Mouse (Mus musculus): ENCODE measurements at regions not wholly inside any gene's neighbourhood (a gene's known extent, or its start where the extent isn't known, plus 50 kb on each side); places are given as distances from the start of the nearest gene placed in this dataset.

- H3K4me3 ChIP-seq (ENCODE audit: low read depth, low read length), result no peak overlapping the region
- H3K9me3 ChIP-seq (ENCODE audit: control insufficient read depth, low read length), result no peaks in the 10 kb centered on the region
- no peaks in the 10 kb centered on the region for H3K36me3 ChIP-seq (ENCODE audit: control insufficient read depth, insufficient read depth, low read length)
- no peak overlapping the region for H3K4me2 ChIP-seq (ENCODE audit: low read depth, low read length)
- H3K27ac ChIP-seq (ENCODE audit: low read depth, low read length), result no peak overlapping the region
- no peaks in the 10 kb centered on the region for H3K4me1 ChIP-seq (ENCODE audit: control insufficient read depth, insufficient read depth, low read length)
- ATAC-seq (ENCODE audit: low read depth), result no peak
- no peaks in the 10 kb centered on the region for H3K27me3 ChIP-seq (ENCODE audit: control insufficient read depth, insufficient read depth, low read length)
- no peak overlapping the region for H3K9ac ChIP-seq (replicated peaks; ENCODE audit: low read depth, low read length)
- WGBS, result 84% methylated on average over 5 of the region's 5 CpGs
These were observed 53.1 kb upstream of the Glis3 start for GRCm38 (mm10) chr19:28732998-28733397.

GRCm38 (mm10) chr19:28733781-28734180 is 53.9 kb upstream of the Glis3 start:
- ATAC-seq (ENCODE audit: low read depth), result no peak
- Histone ChIP-seq H3K4me2 (ENCODE audit: low read depth, low read length) (no peak overlapping the region), H3K27me3 (ENCODE audit: control insufficient read depth, insufficient read depth, low read length) (no peaks in the 10 kb centered on the region), H3K4me3 (ENCODE audit: low read depth, low read length) (no peak overlapping the region), H3K9me3 (ENCODE audit: control insufficient read depth, low read length) (no peaks in the 10 kb centered on the region), H3K27ac (ENCODE audit: low read depth, low read length) (no peak overlapping the region), H3K9ac (replicated peaks; ENCODE audit: low read depth, low read length) (no peak overlapping the region), H3K4me1 (ENCODE audit: control insufficient read depth, insufficient read depth, low read length) (no peaks in the 10 kb centered on the region), H3K36me3 (ENCODE audit: control insufficient read depth, insufficient read depth, low read length) (no peaks in the 10 kb centered on the region)
- WGBS, result 58% methylated on average over 6 of the region's 6 CpGs

DNA sequence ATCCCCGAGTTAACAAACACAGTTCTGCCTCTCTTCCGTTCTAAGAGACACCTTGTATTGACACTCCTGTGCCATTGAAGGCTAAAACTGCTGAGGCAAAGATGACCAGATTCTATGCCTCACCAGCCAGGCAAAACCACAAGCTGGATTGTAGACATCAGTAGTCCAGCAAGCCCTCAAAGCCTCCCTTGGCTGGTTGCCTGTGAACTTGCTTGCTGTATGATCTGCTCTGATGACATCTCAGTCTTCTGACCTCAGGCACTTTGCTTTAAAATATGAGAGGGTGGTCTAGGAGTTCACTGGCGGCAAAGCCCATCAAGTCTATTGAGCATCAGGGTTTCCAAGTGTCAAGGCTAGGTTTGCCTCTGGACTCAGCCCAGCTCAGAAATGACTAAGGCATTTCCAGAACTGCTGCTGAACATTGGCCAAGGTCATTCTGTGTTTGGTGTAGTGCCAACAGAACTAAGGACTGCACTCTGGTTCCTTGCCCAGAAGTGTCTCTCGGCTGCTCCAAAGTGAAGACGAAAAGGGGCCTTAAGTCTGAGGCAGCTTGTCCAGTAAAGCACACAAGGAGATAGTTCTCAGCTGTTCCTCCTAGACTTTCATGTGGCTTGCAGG is 63.4 kb upstream of the Glis3 start:
- no peak for ATAC-seq (ENCODE audit: low read depth)
- Histone ChIP-seq H3K36me3 (ENCODE audit: control insufficient read depth, insufficient read depth, low read length) (no peaks in the 10 kb centered on the region), H3K4me2 (ENCODE audit: low read depth, low read length) (no peak overlapping the region), H3K9me3 (ENCODE audit: control insufficient read depth, low read length) (no peaks in the 10 kb centered on the region), H3K9ac (replicated peaks; ENCODE audit: low read depth, low read length) (no peak overlapping the region), H3K4me1 (ENCODE audit: control insufficient read depth, insufficient read depth, low read length) (no peaks in the 10 kb centered on the region), H3K27ac (ENCODE audit: low read depth, low read length) (no peak overlapping the region), H3K4me3 (ENCODE audit: low read depth, low read length) (no peak overlapping the region), H3K27me3 (ENCODE audit: control insufficient read depth, insufficient read depth, low read length) (no peaks in the 10 kb centered on the region)
- WGBS, result 79% methylated on average over 5 of the region's 5 CpGs

DNA sequence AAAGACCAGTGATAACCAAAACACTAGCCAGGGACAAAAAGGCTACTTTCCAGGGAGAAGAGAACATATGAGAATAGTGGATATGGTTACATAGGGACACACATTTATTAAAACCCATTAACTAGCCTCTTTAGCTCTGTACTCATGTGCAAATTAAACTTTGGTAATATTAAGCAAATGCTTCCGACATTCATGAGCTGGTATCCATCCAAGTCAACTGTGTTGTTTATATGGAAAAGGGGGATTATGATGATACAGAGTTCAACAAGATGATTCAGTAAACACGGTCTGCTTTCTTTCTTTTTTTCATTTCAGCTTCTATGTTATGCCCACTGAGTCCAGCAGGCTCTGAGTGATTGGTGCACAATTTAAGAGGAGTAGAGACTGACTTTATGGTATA is 65.2 kb upstream of the Glis3 start:
- no peak overlapping the region for H3K4me3 ChIP-seq (ENCODE audit: low read depth, low read length)
- H3K27ac ChIP-seq (ENCODE audit: low read depth, low read length), result no peak overlapping the region
- H3K9me3 ChIP-seq (ENCODE audit: control insufficient read depth, low read length), result no peaks in the 10 kb centered on the region
- H3K36me3 ChIP-seq (ENCODE audit: control insufficient read depth, insufficient read depth, low read length), result no peaks in the 10 kb centered on the region
- ATAC-seq (ENCODE audit: low read depth), result no peak
- H3K4me2 ChIP-seq (ENCODE audit: low read depth, low read length), result no peak overlapping the region
- no peak overlapping the region for H3K9ac ChIP-seq (replicated peaks; ENCODE audit: low read depth, low read length)
- WGBS, result 91% methylated on average over 2 of the region's 2 CpGs
- H3K27me3 ChIP-seq (ENCODE audit: control insufficient read depth, insufficient read depth, low read length), result no peaks in the 10 kb centered on the region
- H3K4me1 ChIP-seq (ENCODE audit: control insufficient read depth, insufficient read depth, low read length), result no peaks in the 10 kb centered on the region

DNA sequence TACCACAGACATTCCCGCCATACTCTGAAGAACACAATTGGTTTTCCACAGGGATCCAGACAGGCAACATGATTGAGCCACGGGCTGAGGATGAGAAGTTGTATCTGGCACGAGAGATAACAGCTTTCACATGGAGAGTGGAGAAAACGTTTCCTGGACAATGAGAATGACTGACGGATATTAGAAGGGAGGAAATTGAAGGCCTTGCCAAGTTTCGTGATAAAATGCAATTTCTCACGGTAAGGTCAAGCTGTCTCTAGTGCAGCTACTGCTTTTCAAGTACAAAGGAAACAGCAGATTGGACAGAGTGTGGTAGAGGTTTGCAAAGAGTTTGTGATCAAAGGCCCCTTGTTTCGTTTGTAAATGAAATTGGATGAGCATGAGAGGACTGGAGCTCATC is 65.7 kb upstream of the Glis3 start:
- Histone ChIP-seq H3K9ac (replicated peaks; ENCODE audit: low read depth, low read length) (no peak overlapping the region), H3K27ac (ENCODE audit: low read depth, low read length) (no peak overlapping the region), H3K27me3 (ENCODE audit: control insufficient read depth, insufficient read depth, low read length) (no peaks in the 10 kb centered on the region), H3K4me2 (ENCODE audit: low read depth, low read length) (no peak overlapping the region), H3K36me3 (ENCODE audit: control insufficient read depth, insufficient read depth, low read length) (no peaks in the 10 kb centered on the region), H3K4me1 (ENCODE audit: control insufficient read depth, insufficient read depth, low read length) (no peaks in the 10 kb centered on the region), H3K4me3 (ENCODE audit: low read depth, low read length) (no peak overlapping the region), H3K9me3 (ENCODE audit: control insufficient read depth, low read length) (no peaks in the 10 kb centered on the region)
- ATAC-seq (ENCODE audit: low read depth), result no peak
- 61% methylated on average over 8 of the region's 8 CpGs for WGBS

DNA sequence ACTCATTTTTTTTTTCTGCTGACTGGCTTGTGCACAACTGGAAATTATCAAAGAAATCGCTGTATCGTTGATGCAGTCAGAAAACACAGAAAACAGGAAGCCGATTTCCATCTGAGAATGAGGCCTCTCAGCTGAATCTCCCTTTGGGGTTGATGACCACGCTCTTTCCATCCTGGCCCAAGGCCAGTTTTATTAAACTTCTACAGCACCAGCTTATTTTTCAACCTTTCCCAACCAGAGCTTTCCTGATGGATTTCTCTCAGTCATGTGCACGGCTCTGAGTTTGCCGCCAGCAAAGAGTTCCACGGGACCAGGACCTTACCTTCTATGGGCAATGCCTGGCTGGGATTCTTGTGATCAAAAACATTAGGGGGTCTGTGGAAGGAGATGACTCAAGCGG is 71.2 kb upstream of the Glis3 start:
- Histone ChIP-seq H3K9ac (replicated peaks; ENCODE audit: low read depth, low read length) (no peak overlapping the region), H3K4me3 (ENCODE audit: low read depth, low read length) (no peak overlapping the region), H3K36me3 (ENCODE audit: control insufficient read depth, insufficient read depth, low read length) (no peaks in the 10 kb centered on the region), H3K27me3 (ENCODE audit: control insufficient read depth, insufficient read depth, low read length) (no peaks in the 10 kb centered on the region), H3K4me1 (ENCODE audit: control insufficient read depth, insufficient read depth, low read length) (no peaks in the 10 kb centered on the region), H3K9me3 (ENCODE audit: control insufficient read depth, low read length) (no peaks in the 10 kb centered on the region), H3K4me2 (ENCODE audit: low read depth, low read length) (no peak overlapping the region), H3K27ac (ENCODE audit: low read depth, low read length) (no peak overlapping the region)
- ATAC-seq (ENCODE audit: low read depth), result no peak
- WGBS, result 92% methylated on average over 8 of the region's 8 CpGs

DNA sequence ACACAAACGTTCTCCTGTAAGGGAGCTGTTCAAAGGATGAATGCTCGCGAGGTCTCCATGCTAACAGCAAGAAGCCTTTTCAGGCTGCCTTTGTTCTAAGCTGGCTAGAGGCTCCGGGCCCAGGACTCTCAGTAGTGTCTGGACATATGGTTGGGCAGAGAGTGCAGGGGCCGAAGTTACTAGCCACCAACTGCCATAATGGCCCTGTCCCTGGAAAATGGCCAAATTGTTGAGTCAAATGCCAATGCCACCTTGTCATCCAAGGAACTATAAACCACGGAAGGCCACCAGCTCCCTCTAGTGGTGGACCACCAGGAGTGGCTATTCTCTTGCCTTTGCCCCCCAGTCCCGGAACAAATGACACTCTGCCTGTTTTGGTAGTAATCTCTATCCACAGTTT is 76.0 kb upstream of the Slc1a1 start:
- Histone ChIP-seq H3K36me3 (ENCODE audit: control insufficient read depth, insufficient read depth, low read length) (no peaks in the 10 kb centered on the region), H3K27ac (ENCODE audit: low read depth, low read length) (no peak overlapping the region), H3K4me1 (ENCODE audit: control insufficient read depth, insufficient read depth, low read length) (no peaks in the 10 kb centered on the region), H3K9ac (replicated peaks; ENCODE audit: low read depth, low read length) (no peak overlapping the region), H3K27me3 (ENCODE audit: control insufficient read depth, insufficient read depth, low read length) (no peaks in the 10 kb centered on the region), H3K4me3 (ENCODE audit: low read depth, low read length) (no peak overlapping the region), H3K4me2 (ENCODE audit: low read depth, low read length) (no peak overlapping the region), H3K9me3 (ENCODE audit: control insufficient read depth, low read length) (no peaks in the 10 kb centered on the region)
- peak; percentile 56; the same call in 1 of the 2 replicates for ATAC-seq (ENCODE audit: low read depth)
- 27% methylated on average over 7 of the region's 7 CpGs for WGBS

GRCm38 (mm10) chr19:28764795-28765360 is 70.0 kb upstream of the Slc1a1 start:
- WGBS, result 83% methylated on average over 11 of the region's 11 CpGs
- Histone ChIP-seq H3K4me2 (ENCODE audit: low read depth, low read length) (no peak overlapping the region), H3K36me3 (ENCODE audit: control insufficient read depth, insufficient read depth, low read length) (no peaks in the 10 kb centered on the region), H3K4me3 (ENCODE audit: low read depth, low read length) (no peak overlapping the region), H3K9ac (replicated peaks; ENCODE audit: low read depth, low read length) (no peak overlapping the region), H3K27me3 (ENCODE audit: control insufficient read depth, insufficient read depth, low read length) (no peaks in the 10 kb centered on the region), H3K27ac (ENCODE audit: low read depth, low read length) (no peak overlapping the region), H3K4me1 (ENCODE audit: control insufficient read depth, insufficient read depth, low read length) (no peaks in the 10 kb centered on the region), H3K9me3 (ENCODE audit: control insufficient read depth, low read length) (no peaks in the 10 kb centered on the region)
- no peak for ATAC-seq (ENCODE audit: low read depth)

DNA sequence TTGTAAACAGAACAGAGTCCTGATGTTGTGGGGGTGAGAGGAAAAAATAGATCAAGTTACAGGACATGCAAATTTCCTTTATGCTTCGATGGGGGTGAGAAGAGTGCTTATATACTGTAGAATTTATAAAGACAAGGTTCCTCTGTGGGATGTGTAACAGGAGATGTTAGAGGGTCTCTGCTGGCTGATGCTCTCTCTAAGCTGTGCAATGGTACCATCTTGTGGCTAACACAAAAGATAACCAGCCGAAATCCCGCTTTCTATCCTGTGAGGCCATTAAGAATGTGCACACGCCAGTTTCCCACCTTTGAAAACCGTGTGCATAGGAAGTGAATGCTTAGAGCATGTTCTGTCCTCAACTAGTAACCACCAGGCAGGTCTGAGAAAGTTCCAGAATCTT is 66.6 kb upstream of the Slc1a1 start:
- Histone ChIP-seq H3K27ac (ENCODE audit: low read depth, low read length) (no peak overlapping the region), H3K4me2 (ENCODE audit: low read depth, low read length) (no peak overlapping the region), H3K27me3 (ENCODE audit: control insufficient read depth, insufficient read depth, low read length) (no peaks in the 10 kb centered on the region), H3K9me3 (ENCODE audit: control insufficient read depth, low read length) (no peaks in the 10 kb centered on the region), H3K9ac (replicated peaks; ENCODE audit: low read depth, low read length) (no peak overlapping the region), H3K4me1 (ENCODE audit: control insufficient read depth, insufficient read depth, low read length) (no peaks in the 10 kb centered on the region), H3K36me3 (ENCODE audit: control insufficient read depth, insufficient read depth, low read length) (no peaks in the 10 kb centered on the region), H3K4me3 (ENCODE audit: low read depth, low read length) (no peak overlapping the region)
- ATAC-seq (ENCODE audit: low read depth), result 0 out of 2 replicates have a peak, but pooled peaks have one; percentile 61
- 45% methylated on average over 5 of the region's 5 CpGs for WGBS

All from neural tube, embryonic 14.5 days (tissue).